Mouse (Mus musculus): ENCODE measurements around the gene Fkbp15. TPM values are rescaled to one million over a fixed set of nuclear protein-coding genes. Genes with fewer than 3 reads are reported as not detected.

The Fkbp15 gene
- polyA plus RNA-seq, 1 experiment from 2014 or later = 15.7 TPM

DNA sequence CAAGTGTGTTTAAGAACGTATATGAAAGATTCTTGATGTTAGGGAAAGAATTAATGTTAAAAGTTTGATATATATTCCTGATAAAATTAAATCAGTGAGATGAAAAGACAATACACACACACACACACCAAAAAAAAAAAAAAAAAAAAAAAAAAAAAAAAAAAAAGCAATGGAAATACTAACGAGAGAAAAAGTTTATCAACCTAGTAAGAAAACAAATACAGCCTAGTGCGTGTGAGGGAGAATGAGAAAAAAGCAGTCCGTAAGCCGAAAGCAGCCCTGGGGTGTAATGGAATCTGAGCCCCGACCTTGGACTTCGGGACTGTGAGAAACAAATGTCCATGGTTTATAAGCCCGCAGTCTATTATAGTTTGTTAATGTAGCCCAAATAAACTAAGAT, 74.8 kb downstream of the Fkbp15 start:
- WGBS = 79% methylated on average over 8 of the region's 8 CpGs
- peak; percentile 1; the same call in 1 of the 2 replicates for ATAC-seq
- peak overlapping the region; percentile 84 for H3K4me2 ChIP-seq (ENCODE audit: low read length)

GRCm38 (mm10) chr4:62282969-62283368, 77.4 kb downstream of the Fkbp15 start:
- no peaks in the 10 kb centered on the region for H3K27me3 ChIP-seq (replicated peaks; ENCODE audit: control insufficient read depth, insufficient read depth, low read length)
- 87% methylated on average over 7 of the region's 7 CpGs for whole genome bisulfite sequencing
- H3K27ac ChIP-seq (ENCODE audit: low read depth, low read length) = no peak overlapping the region
- no peak overlapping the region for H3K4me2 ChIP-seq (ENCODE audit: low read length)
- ATAC-seq (no peak), DNase-seq (ENCODE audit: low spot score) (no peak)
- H3K9ac ChIP-seq (ENCODE audit: low read length) = no peak overlapping the region
- H3K9me3 ChIP-seq (replicated peaks; ENCODE audit: control insufficient read depth, low read length) = no peaks in the 10 kb centered on the region
- H3K4me1 ChIP-seq (ENCODE audit: control insufficient read depth, insufficient read depth, low read length) = 0 out of 2 replicates have a peak, but pooled peaks cover 2% of the 10 kb centered on the region
- no peak overlapping the region for H3K4me3 ChIP-seq (ENCODE audit: low read depth, low read length)
- H3K36me3 ChIP-seq (ENCODE audit: control insufficient read depth, insufficient read depth, low read length) = no peaks in the 10 kb centered on the region

More for the DNA sequence above, 74.8 kb downstream of the Fkbp15 start:
- Histone ChIP-seq H3K36me3 (ENCODE audit: control insufficient read depth, insufficient read depth, low read length) (no peaks in the 10 kb centered on the region), H3K27me3 (replicated peaks; ENCODE audit: control insufficient read depth, insufficient read depth, low read length) (no peaks in the 10 kb centered on the region), H3K9me3 (replicated peaks; ENCODE audit: control insufficient read depth, low read length) (no peaks in the 10 kb centered on the region), H3K4me3 (ENCODE audit: low read depth, low read length) (no peak overlapping the region), H3K4me1 (ENCODE audit: control insufficient read depth, insufficient read depth, low read length) (0 out of 2 replicates have a peak, but pooled peaks cover 2% of the 10 kb centered on the region), H3K9ac (ENCODE audit: low read length) (no peak overlapping the region; the same call in 1 of the 2 replicates), H3K27ac (ENCODE audit: low read depth, low read length) (no peak overlapping the region)
- no peak for DNase-seq (ENCODE audit: low spot score)

DNA sequence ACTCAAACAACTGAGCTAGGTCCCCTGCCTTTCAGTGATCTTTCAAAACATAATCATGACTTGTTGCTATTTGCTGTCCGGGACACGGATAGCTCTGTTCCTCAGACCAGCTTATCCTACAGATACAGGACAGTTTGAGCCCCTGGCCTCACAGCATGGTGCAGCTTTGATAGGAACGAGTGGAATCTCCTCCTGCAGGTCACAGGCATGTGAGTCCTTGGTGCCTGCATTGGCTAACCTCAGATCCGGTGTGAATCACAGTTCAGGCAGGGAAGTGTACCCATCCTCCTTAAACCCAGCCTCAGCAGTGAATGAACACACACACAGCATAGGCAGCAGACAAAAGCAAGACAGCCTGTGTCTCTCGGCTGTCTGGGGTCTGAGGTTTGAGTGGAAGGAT, 79.0 kb downstream of the Fkbp15 start:
- H3K4me3 ChIP-seq (ENCODE audit: low read depth, low read length) = no peak overlapping the region
- DNase-seq (ENCODE audit: low spot score) = no peak
- ATAC-seq = no peak
- 63% methylated on average over 5 of the region's 5 CpGs for WGBS
- H3K27ac ChIP-seq (ENCODE audit: low read depth, low read length) = no peak overlapping the region
- no peak overlapping the region for H3K9ac ChIP-seq (ENCODE audit: low read length)
- no peaks in the 10 kb centered on the region for H3K27me3 ChIP-seq (replicated peaks; ENCODE audit: control insufficient read depth, insufficient read depth, low read length)
- no peaks in the 10 kb centered on the region for H3K4me1 ChIP-seq (ENCODE audit: control insufficient read depth, insufficient read depth, low read length)
- no peaks in the 10 kb centered on the region for H3K36me3 ChIP-seq (ENCODE audit: control insufficient read depth, insufficient read depth, low read length)
- H3K9me3 ChIP-seq (replicated peaks; ENCODE audit: control insufficient read depth, low read length) = no peaks in the 10 kb centered on the region
- H3K4me2 ChIP-seq (ENCODE audit: low read length) = no peak overlapping the region

DNA sequence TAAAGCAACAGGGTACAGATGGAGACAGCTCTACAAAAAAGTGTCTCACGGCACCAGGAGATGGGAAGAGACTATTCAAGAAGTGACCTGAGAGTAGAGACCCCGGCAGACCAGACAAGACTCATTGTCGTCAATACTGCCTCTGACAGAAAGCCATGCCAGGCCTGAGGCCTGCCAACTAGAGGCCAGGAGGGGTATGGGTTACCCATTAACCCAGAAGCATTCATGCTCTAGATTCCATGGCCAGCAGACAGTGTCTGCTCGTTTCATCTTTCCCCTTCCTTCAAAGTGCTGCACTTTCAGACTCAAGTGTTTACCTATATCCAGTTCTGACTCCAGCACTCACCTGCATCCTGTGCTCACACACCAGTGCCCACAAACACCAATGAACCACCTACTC, 82.3 kb downstream of the Fkbp15 start:
- Histone ChIP-seq H3K4me2 (ENCODE audit: low read length) (no peak overlapping the region), H3K9me3 (replicated peaks; ENCODE audit: control insufficient read depth, low read length) (no peaks in the 10 kb centered on the region), H3K4me1 (ENCODE audit: control insufficient read depth, insufficient read depth, low read length) (peaks cover 6% of the 10 kb centered on the region), H3K4me3 (ENCODE audit: low read depth, low read length) (no peak overlapping the region), H3K36me3 (ENCODE audit: control insufficient read depth, insufficient read depth, low read length) (no peaks in the 10 kb centered on the region), H3K27me3 (replicated peaks; ENCODE audit: control insufficient read depth, insufficient read depth, low read length) (no peaks in the 10 kb centered on the region), H3K27ac (ENCODE audit: low read depth, low read length) (no peak overlapping the region), H3K9ac (ENCODE audit: low read length) (no peak overlapping the region)
- ATAC-seq = no peak
- no peak for DNase-seq (ENCODE audit: low spot score)
- 77% methylated on average over 4 of the region's 4 CpGs for WGBS

DNA sequence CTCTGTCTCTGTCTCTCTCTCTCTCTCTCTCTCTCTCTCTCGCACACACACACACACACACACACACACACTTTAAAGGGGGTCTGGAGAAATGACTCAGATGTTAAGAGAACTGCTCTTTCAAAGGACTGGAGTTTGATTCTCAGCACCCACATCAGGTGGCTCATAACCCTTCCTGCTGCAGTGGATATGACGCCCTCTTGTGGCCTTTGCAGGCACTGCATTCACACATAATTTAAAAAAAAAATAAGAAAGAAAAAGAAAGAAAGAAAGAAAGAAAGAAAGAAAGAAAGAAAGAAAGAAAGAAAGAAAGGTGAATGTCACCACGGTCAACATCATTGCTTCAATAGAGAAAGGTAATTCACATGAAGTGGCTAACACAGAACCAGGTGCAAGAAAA, 83.1 kb downstream of the Fkbp15 start:
- H3K36me3 ChIP-seq (ENCODE audit: control insufficient read depth, insufficient read depth, low read length) = no peaks in the 10 kb centered on the region
- H3K4me2 ChIP-seq (ENCODE audit: low read length) = no peak overlapping the region
- no peaks in the 10 kb centered on the region for H3K27me3 ChIP-seq (replicated peaks; ENCODE audit: control insufficient read depth, insufficient read depth, low read length)
- 58% methylated on average over 3 of the region's 3 CpGs for WGBS
- no peak overlapping the region for H3K27ac ChIP-seq (ENCODE audit: low read depth, low read length)
- DNase-seq (ENCODE audit: low spot score) (no peak), ATAC-seq (no peak)
- peaks cover 6% of the 10 kb centered on the region for H3K4me1 ChIP-seq (ENCODE audit: control insufficient read depth, insufficient read depth, low read length)
- no peak overlapping the region for H3K4me3 ChIP-seq (ENCODE audit: low read depth, low read length)
- no peaks in the 10 kb centered on the region for H3K9me3 ChIP-seq (replicated peaks; ENCODE audit: control insufficient read depth, low read length)
- H3K9ac ChIP-seq (ENCODE audit: low read length) = no peak overlapping the region

DNA sequence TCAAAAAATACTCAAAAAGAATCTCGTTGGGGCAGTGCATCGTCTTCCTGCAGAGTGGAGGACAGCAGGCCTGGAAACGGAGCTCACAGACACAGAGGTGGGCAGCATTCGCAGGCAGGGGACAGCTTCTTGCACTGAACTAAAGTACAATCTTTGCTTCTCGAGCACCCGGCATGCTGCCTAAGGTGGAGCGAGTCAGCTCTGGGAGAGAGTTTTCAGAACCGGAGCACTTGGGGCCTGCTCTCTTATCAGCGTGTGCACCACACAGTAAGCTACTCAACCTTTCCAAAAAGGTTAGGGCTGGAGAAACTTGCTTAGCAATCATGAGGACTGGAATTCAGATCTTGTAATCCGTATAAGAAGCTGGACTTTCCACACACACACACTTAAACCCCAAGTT, 83.7 kb downstream of the Fkbp15 start:
- Histone ChIP-seq H3K27me3 (replicated peaks; ENCODE audit: control insufficient read depth, insufficient read depth, low read length) (no peaks in the 10 kb centered on the region), H3K9ac (ENCODE audit: low read length) (no peak overlapping the region), H3K4me3 (ENCODE audit: low read depth, low read length) (no peak overlapping the region), H3K36me3 (ENCODE audit: control insufficient read depth, insufficient read depth, low read length) (no peaks in the 10 kb centered on the region), H3K4me1 (ENCODE audit: control insufficient read depth, insufficient read depth, low read length) (peaks cover 6% of the 10 kb centered on the region), H3K27ac (ENCODE audit: low read depth, low read length) (no peak overlapping the region), H3K4me2 (ENCODE audit: low read length) (no peak overlapping the region), H3K9me3 (replicated peaks; ENCODE audit: control insufficient read depth, low read length) (no peaks in the 10 kb centered on the region)
- DNase-seq (ENCODE audit: low spot score) (no peak), ATAC-seq (no peak)
- 87% methylated on average over 10 of the region's 10 CpGs for WGBS

- peak; percentile 58 for DNase-seq (ENCODE audit: low spot score)
- 4% methylated on average over 12 of the region's 12 CpGs for WGBS
Measured at GRCm38 (mm10) chr4:62274841-62275536, 85.4 kb downstream of the Fkbp15 start.

DNA sequence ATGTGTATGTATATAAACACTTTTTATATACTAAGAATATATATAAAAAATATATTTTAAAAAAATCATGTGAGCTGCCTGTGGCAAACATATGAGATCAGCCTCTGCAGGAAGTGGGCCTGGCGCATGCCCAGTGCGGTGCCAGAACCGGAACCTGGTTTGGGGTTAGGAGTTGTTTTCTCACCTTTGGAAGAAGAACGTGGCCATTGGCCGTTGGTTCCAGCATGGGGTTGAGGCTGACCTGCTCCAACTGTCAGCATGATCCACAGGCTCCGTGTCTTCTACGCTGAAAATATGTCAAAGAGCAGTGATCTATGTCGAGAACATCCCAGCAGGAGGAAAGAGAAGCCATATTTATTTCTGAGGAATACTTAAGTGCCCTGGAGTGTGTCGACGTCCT, 86.4 kb downstream of the Fkbp15 start:
- DNase-seq (ENCODE audit: low spot score) (no peak), ATAC-seq (no peak)
- Histone ChIP-seq H3K9ac (ENCODE audit: low read length) (no peak overlapping the region), H3K4me2 (ENCODE audit: low read length) (no peak overlapping the region), H3K9me3 (replicated peaks; ENCODE audit: control insufficient read depth, low read length) (no peaks in the 10 kb centered on the region), H3K4me1 (ENCODE audit: control insufficient read depth, insufficient read depth, low read length) (peaks cover 6% of the 10 kb centered on the region), H3K27me3 (replicated peaks; ENCODE audit: control insufficient read depth, insufficient read depth, low read length) (no peaks in the 10 kb centered on the region), H3K36me3 (ENCODE audit: control insufficient read depth, insufficient read depth, low read length) (no peaks in the 10 kb centered on the region), H3K27ac (ENCODE audit: low read depth, low read length) (no peak overlapping the region), H3K4me3 (ENCODE audit: low read depth, low read length) (no peak overlapping the region)
- 93% methylated on average over 10 of the region's 10 CpGs for WGBS

More at GRCm38 (mm10) chr4:62274841-62275536, 85.4 kb downstream of the Fkbp15 start:
- Histone ChIP-seq H3K9ac (ENCODE audit: low read length) (no peak overlapping the region), H3K27ac (ENCODE audit: low read depth, low read length) (no peak overlapping the region), H3K9me3 (replicated peaks; ENCODE audit: control insufficient read depth, low read length) (no peaks in the 10 kb centered on the region), H3K4me2 (ENCODE audit: low read length) (no peak overlapping the region), H3K36me3 (ENCODE audit: control insufficient read depth, insufficient read depth, low read length) (no peaks in the 10 kb centered on the region), H3K4me1 (ENCODE audit: control insufficient read depth, insufficient read depth, low read length) (peaks cover 6% of the 10 kb centered on the region), H3K4me3 (ENCODE audit: low read depth, low read length) (no peak overlapping the region), H3K27me3 (replicated peaks; ENCODE audit: control insufficient read depth, insufficient read depth, low read length) (no peaks in the 10 kb centered on the region)
- ATAC-seq = peak; percentile 74

DNA sequence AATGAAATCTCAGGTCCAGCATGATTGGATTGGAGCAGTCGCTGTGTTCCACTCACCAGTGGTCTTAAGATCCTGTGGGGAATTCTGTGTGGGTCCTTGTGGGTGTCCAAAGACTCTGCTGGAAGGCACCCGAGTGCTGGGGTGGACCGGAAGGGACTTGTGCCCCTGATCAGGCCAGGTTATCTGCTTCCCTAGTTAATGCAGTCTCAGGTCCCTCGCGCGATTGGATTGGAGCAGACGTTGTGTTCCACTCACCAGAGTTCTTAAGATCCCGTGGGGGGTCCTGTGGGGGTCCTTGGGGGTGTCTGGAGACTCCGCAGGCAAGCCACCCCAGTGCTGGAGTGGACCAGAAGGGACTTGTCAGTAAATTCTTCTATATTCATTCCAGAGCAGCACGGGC, 87.7 kb downstream of the Fkbp15 start:
- no peak for DNase-seq (ENCODE audit: low spot score)
- H3K4me2 ChIP-seq (ENCODE audit: low read length) = no peak overlapping the region
- no peaks in the 10 kb centered on the region for H3K27me3 ChIP-seq (replicated peaks; ENCODE audit: control insufficient read depth, insufficient read depth, low read length)
- no peak for ATAC-seq
- H3K4me3 ChIP-seq (ENCODE audit: low read depth, low read length) = no peak overlapping the region
- no peaks in the 10 kb centered on the region for H3K36me3 ChIP-seq (ENCODE audit: control insufficient read depth, insufficient read depth, low read length)
- WGBS = 91% methylated on average over 10 of the region's 10 CpGs
- peaks cover 6% of the 10 kb centered on the region for H3K4me1 ChIP-seq (ENCODE audit: control insufficient read depth, insufficient read depth, low read length)
- no peak overlapping the region for H3K9ac ChIP-seq (ENCODE audit: low read length)
- no peaks in the 10 kb centered on the region for H3K9me3 ChIP-seq (replicated peaks; ENCODE audit: control insufficient read depth, low read length)
- no peak overlapping the region for H3K27ac ChIP-seq (ENCODE audit: low read depth, low read length)
